Mouse (Mus musculus): Measurements from ENCODE around the gene Nfyb. TPM values are rescaled to one million over a fixed set of nuclear protein-coding genes. Genes with fewer than 3 reads are reported as not detected.

The Nfyb gene
- polyA plus RNA-seq, 1 experiment from 2014 or later: 57.3 TPM

GRCm38 (mm10) chr10:82777886-82778285 lies 13.9 kb upstream of the Nfyb start:
- WGBS: 28% methylated on average over 13 of the region's 13 CpGs
- no peaks in the 10 kb centered on the region for H3K36me3 ChIP-seq
- H3K27ac ChIP-seq: no peak overlapping the region
- H3K4me1 ChIP-seq: no peaks in the 10 kb centered on the region
- H3K9ac ChIP-seq: 0 out of 2 replicates have a peak overlapping the region, but pooled peaks have one; percentile 40
- H3K4me3 ChIP-seq: no peak overlapping the region
- H3K9me3 ChIP-seq: no peaks in the 10 kb centered on the region
- no peak overlapping the region for H3K4me2 ChIP-seq
- no peaks in the 10 kb centered on the region for H3K27me3 ChIP-seq
- ATAC-seq (ENCODE audit: insufficient number of reproducible peaks, insufficient read depth, low FRiP score, low TSS enrichment, low read depth): no peak

DNA sequence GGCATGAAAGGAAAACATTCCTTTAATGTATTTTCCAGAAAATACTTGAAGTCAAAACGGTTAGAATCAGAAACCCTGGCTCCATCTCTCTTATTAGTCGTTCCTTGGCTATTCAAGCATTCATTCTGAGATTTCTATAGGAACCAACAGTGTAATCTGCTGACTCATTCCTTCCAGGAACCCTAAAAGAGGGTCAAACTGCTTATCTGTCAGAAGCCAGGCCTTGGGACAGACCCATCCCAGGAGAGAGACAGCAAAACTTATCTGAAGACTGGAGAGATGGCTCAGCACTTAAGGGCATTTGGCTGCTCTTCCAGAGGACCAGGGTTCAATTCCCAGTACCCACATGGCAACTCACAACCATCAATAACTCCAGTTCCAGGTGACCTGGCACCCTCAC lies 13.1 kb upstream of the Nfyb start:
- Histone ChIP-seq H3K4me3 (no peak overlapping the region), H3K36me3 (no peaks in the 10 kb centered on the region), H3K4me2 (no peak overlapping the region), H3K27ac (no peak overlapping the region), H3K27me3 (no peaks in the 10 kb centered on the region), H3K9ac (no peak overlapping the region), H3K4me1 (no peaks in the 10 kb centered on the region), H3K9me3 (no peaks in the 10 kb centered on the region)
- 69% methylated on average over 2 of the region's 2 CpGs for WGBS
- ATAC-seq (ENCODE audit: insufficient number of reproducible peaks, insufficient read depth, low FRiP score, low TSS enrichment, low read depth): no peak

- Histone ChIP-seq H3K9me3 (no peaks in the 10 kb centered on the region), H3K27ac (no peak overlapping the region), H3K36me3 (no peaks in the 10 kb centered on the region), H3K4me2 (no peak overlapping the region), H3K9ac (no peak overlapping the region), H3K4me3 (no peak overlapping the region), H3K27me3 (no peaks in the 10 kb centered on the region), H3K4me1 (no peaks in the 10 kb centered on the region)
- ATAC-seq (ENCODE audit: insufficient number of reproducible peaks, insufficient read depth, low FRiP score, low TSS enrichment, low read depth): no peak
- 91% methylated on average over 5 of the region's 5 CpGs for WGBS
Measured at GRCm38 (mm10) chr10:82774841-82775240, 10.9 kb upstream of the Nfyb start.

DNA sequence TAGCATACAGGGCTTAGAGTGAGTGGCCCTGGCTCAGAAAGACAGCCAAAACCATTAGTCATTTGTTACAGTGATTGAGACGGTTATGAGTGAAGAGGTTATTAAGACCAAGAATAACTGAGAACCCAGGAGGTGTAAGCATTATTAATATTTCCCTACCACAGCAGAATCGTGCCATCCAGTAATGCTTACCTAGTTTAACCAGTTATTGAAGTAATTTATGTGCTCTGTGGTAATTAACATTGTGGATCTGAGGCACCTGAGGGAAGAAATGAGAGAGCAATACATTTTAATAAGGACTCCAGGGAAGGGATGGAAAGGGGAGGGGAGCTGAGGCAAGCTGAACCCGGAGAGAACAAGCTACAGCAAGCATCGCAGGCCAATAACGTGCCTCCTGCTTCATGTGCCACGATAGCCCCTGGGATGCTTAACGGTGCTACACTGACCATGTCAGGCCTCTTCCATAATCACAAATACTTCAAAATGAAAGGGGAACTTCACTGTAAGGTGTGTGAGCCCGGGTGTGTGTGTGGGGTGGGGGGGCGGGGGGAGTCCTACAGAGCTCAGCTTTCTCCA lies 7.7 kb upstream of the Nfyb start:
- WGBS: 68% methylated on average over 9 of the region's 9 CpGs
- no peaks in the 10 kb centered on the region for H3K4me1 ChIP-seq
- no peaks in the 10 kb centered on the region for H3K36me3 ChIP-seq
- H3K4me2 ChIP-seq: no peak overlapping the region
- no peak overlapping the region for H3K4me3 ChIP-seq
- no peak overlapping the region for H3K27ac ChIP-seq
- no peak overlapping the region for H3K9ac ChIP-seq
- ATAC-seq (ENCODE audit: insufficient number of reproducible peaks, insufficient read depth, low FRiP score, low TSS enrichment, low read depth): no peak
- H3K9me3 ChIP-seq: no peaks in the 10 kb centered on the region
- H3K27me3 ChIP-seq: no peaks in the 10 kb centered on the region

DNA sequence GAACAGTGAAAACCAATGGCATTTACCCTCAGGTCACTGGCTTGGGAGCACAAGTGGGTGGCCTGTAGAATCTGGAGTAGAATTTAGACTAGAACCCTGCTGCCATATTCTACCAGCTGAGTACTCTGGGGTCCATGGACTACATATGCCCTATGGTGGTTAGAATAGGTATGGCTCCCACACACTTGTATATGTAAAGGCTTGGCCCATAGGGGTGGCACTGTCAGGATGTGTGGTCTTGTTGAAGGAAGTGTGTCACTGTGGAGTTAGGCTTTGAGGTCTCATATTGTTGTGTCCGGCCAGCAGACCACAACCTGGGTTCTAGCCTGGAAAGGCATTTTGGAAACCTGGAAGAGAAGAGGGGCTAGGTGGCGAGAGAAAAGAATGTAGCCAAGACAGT lies 6.8 kb upstream of the Nfyb start:
- H3K4me1 ChIP-seq: no peaks in the 10 kb centered on the region
- H3K4me2 ChIP-seq: no peak overlapping the region
- no peaks in the 10 kb centered on the region for H3K36me3 ChIP-seq
- H3K9me3 ChIP-seq: no peaks in the 10 kb centered on the region
- WGBS: 84% methylated on average over 2 of the region's 2 CpGs
- H3K27ac ChIP-seq: no peak overlapping the region
- ATAC-seq (ENCODE audit: insufficient number of reproducible peaks, insufficient read depth, low FRiP score, low TSS enrichment, low read depth): no peak
- no peak overlapping the region for H3K4me3 ChIP-seq
- H3K27me3 ChIP-seq: no peaks in the 10 kb centered on the region
- no peak overlapping the region for H3K9ac ChIP-seq

DNA sequence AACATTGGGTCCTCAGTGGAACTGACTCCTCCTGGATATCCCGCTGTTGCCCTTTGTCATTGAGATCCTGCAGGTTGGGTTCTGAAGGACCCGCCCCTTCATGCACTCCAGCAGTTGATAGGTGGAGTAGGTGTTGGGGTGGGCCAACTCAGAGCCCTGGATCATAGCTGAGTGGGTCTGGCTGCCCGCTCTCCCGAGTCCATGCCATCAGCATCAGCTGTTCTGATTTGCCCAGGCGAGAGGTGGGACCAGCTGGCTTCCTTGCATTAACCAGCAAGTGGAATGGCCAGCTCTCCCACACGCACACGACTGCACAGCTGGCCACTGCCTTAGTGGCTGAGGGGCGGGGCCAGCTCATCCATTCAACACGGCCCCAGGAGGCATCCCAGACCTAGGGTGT lies 5.0 kb upstream of the Nfyb start:
- Histone ChIP-seq H3K36me3 (no peaks in the 10 kb centered on the region), H3K4me2 (no peak overlapping the region), H3K27ac (no peak overlapping the region), H3K4me1 (peaks cover 5% of the 10 kb centered on the region; the same call in 1 of the 2 replicates), H3K4me3 (no peak overlapping the region), H3K9me3 (no peaks in the 10 kb centered on the region), H3K27me3 (no peaks in the 10 kb centered on the region), H3K9ac (no peak overlapping the region)
- WGBS: 26% methylated on average over 9 of the region's 9 CpGs
- no peak for ATAC-seq (ENCODE audit: insufficient number of reproducible peaks, insufficient read depth, low FRiP score, low TSS enrichment, low read depth)

- H3K9ac ChIP-seq: peak overlapping the region; percentile 99
- no peaks in the 10 kb centered on the region for H3K27me3 ChIP-seq
- peaks cover 28% of the 10 kb centered on the region for H3K4me1 ChIP-seq
- no peaks in the 10 kb centered on the region for H3K9me3 ChIP-seq
- WGBS: 0% methylated on average over 35 of the region's 48 CpGs
- H3K4me2 ChIP-seq: peak overlapping the region; percentile 77
- peak overlapping the region; percentile 90 for H3K4me3 ChIP-seq
- ATAC-seq (ENCODE audit: insufficient number of reproducible peaks, insufficient read depth, low FRiP score, low TSS enrichment, low read depth): 0 out of 2 replicates have a peak, but pooled peaks have one; percentile 13
- H3K27ac ChIP-seq: peak overlapping the region; percentile 100
- peaks cover 33% of the 10 kb centered on the region for H3K36me3 ChIP-seq
Measured at GRCm38 (mm10) chr10:82762756-82763681, 925 bp downstream of the Nfyb start.

- H3K9ac ChIP-seq: no peak overlapping the region
- H3K36me3 ChIP-seq: peaks cover 51% of the 10 kb centered on the region
- 81% methylated on average over 9 of the region's 9 CpGs for WGBS
- H3K9me3 ChIP-seq: no peaks in the 10 kb centered on the region
- peak overlapping the region; percentile 34; the same call in 1 of the 2 replicates for H3K4me2 ChIP-seq
- ATAC-seq (ENCODE audit: insufficient number of reproducible peaks, insufficient read depth, low FRiP score, low TSS enrichment, low read depth): no peak
- peaks cover 28% of the 10 kb centered on the region for H3K4me1 ChIP-seq
- no peak overlapping the region for H3K4me3 ChIP-seq
- no peaks in the 10 kb centered on the region for H3K27me3 ChIP-seq
- H3K27ac ChIP-seq: no peak overlapping the region
Measured at GRCm38 (mm10) chr10:82761037-82761811, 2.7 kb downstream of the Nfyb start.

DNA sequence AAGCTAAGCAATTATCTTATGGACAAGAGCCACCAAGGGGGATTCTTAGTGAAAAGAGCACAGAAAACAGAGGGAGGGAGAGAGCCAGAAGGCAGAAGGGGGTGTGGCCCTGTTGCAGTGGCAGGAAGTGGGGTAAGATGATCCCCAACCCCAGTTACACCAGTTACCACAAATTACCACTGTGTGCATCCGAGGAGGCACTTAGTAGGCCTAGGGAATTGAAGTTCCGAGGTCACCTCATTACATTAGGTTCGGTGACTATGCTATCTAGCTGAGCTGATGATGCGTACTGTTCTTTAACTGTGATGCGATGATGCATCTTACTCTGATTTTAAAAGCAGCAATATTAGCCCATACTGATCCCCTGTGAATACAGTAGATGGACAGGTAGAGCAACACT lies 4.2 kb downstream of the Nfyb start:
- no peak for ATAC-seq (ENCODE audit: insufficient number of reproducible peaks, insufficient read depth, low FRiP score, low TSS enrichment, low read depth)
- H3K4me3 ChIP-seq: no peak overlapping the region
- peaks cover 65% of the 10 kb centered on the region for H3K36me3 ChIP-seq
- 79% methylated on average over 5 of the region's 5 CpGs for WGBS
- H3K4me1 ChIP-seq: peaks cover 28% of the 10 kb centered on the region
- H3K9ac ChIP-seq: no peak overlapping the region
- no peak overlapping the region for H3K27ac ChIP-seq
- H3K27me3 ChIP-seq: no peaks in the 10 kb centered on the region
- H3K4me2 ChIP-seq: no peak overlapping the region
- H3K9me3 ChIP-seq: no peaks in the 10 kb centered on the region

DNA sequence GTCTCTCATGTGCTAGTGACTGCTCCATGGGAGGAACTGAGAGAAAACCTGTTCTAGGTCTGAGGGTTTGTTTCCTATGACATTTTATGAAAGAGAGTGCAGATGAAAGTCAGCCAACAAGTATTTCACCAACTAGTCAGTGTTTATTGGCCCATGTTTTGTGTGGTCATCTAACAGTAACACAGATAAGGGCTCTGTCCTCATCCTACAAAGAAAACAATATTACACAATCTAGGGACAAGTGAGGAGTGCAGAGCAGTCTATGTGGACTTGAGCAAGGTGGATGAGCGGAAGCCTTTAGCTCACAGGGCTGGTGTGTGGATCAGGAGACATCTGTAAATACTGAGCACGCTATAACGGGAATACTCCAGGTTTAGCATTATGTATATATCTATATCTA lies 5.1 kb downstream of the Nfyb start:
- Histone ChIP-seq H3K9me3 (no peaks in the 10 kb centered on the region), H3K27ac (no peak overlapping the region), H3K4me3 (no peak overlapping the region), H3K27me3 (no peaks in the 10 kb centered on the region), H3K4me1 (peaks cover 23% of the 10 kb centered on the region), H3K36me3 (peaks cover 73% of the 10 kb centered on the region), H3K9ac (no peak overlapping the region), H3K4me2 (no peak overlapping the region)
- 93% methylated on average over 3 of the region's 3 CpGs for WGBS
- ATAC-seq (ENCODE audit: insufficient number of reproducible peaks, insufficient read depth, low FRiP score, low TSS enrichment, low read depth): no peak

DNA sequence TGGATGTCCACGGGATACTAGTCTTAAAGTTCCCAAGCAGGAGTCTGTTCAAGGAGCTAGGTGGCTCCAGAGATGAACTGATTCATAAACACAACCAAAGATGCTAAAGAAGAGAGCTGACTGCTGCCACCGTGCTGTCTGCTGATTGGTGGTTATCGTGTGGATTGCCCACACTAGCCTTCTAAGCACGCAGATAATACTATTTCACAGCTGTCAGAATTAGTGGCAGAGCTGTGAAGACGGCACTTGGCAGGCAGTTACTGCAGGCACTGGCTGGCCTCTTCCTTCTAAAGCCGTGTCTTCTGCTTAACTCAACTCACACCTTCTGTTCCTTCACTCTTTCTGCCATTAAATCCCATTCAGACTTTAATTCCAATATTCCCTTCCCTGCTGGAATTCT lies 5.6 kb downstream of the Nfyb start:
- Histone ChIP-seq H3K36me3 (peaks cover 78% of the 10 kb centered on the region), H3K4me3 (no peak overlapping the region), H3K9ac (no peak overlapping the region), H3K27ac (no peak overlapping the region), H3K4me1 (peaks cover 23% of the 10 kb centered on the region), H3K4me2 (no peak overlapping the region), H3K9me3 (no peaks in the 10 kb centered on the region), H3K27me3 (no peaks in the 10 kb centered on the region)
- 85% methylated on average over 6 of the region's 6 CpGs for WGBS
- no peak for ATAC-seq (ENCODE audit: insufficient number of reproducible peaks, insufficient read depth, low FRiP score, low TSS enrichment, low read depth)

Data from embryonic facial prominence, embryonic 13.5 days (tissue).